Mouse (Mus musculus): ENCODE data around the gene Gpr162.

GRCm38 (mm10) chr6:124835531-124835930 lies 28.3 kb downstream of the Gpr162 start:
- TF ChIP-seq CTCF (IDR thresholded peaks at IDR 0.05; ENCODE audit: control insufficient read depth, insufficient read depth, insufficient replicate concordance, low read depth, low read length) (no peak), POLR2A (IDR thresholded peaks at IDR 0.05; ENCODE audit: control insufficient read depth, low read depth, low read length) (no peak)

Data from testis, adult 2 months (tissue).